Comparison of ENCODE assay signal across 12 mouse cellular contexts in genomic region chr7:64185203-64185931, GRCm38 (mm10). TPM values are rescaled to one million over a fixed set of nuclear protein-coding genes. Genes with fewer than 3 reads are reported as not detected.
A peak's percentile ranks its signal among the peaks of the same experiment; 100 is the strongest.
DNase-seq lines count a peak whose midpoint lies in the region; ATAC-seq and TF ChIP-seq lines count a peak whose summit lies in the region.
"Had no signal": no experiment of that assay in that cellular context is flagged by ENCODE, and none has a peak within 500 bp of the region (broad histone marks: within the 10 kb centered on the region; RNA-seq: fewer than 3 reads in every experiment).

No protein-coding gene starts in this region.

- 28% methylated on average over 10 of the region's 10 CpGs for WGBS in forebrain, embryonic 16.5 days
- 32% methylated on average over 10 of the region's 10 CpGs for WGBS in midbrain, postnatal 0 days

- H3K27me3 ChIP-seq in forebrain, embryonic 16.5 days (replicated peaks; ENCODE audit: control insufficient read depth, insufficient read depth, low read length), result no peaks in the 10 kb centered on the region
- H3K27me3 ChIP-seq in midbrain, postnatal 0 days (ENCODE audit: insufficient read depth, low read length), result no peaks in the 10 kb centered on the region
- H3K27me3 ChIP-seq: lung, embryonic 15.5 days; neural tube, embryonic 13.5 days; stomach, embryonic 15.5 days had no signal

- TF ChIP-seq CTCF in midbrain, postnatal 0 days (IDR thresholded peaks at IDR 0.05), result no peak

- H3K36me3 ChIP-seq in forebrain, embryonic 16.5 days (ENCODE audit: control insufficient read depth, insufficient read depth), result no peaks in the 10 kb centered on the region
- no peaks in the 10 kb centered on the region for H3K36me3 ChIP-seq in midbrain, postnatal 0 days (ENCODE audit: insufficient read depth, low read length)
- H3K36me3 ChIP-seq: lung, embryonic 15.5 days; neural tube, embryonic 13.5 days; stomach, embryonic 15.5 days had no signal

- H3K4me2 ChIP-seq in forebrain, embryonic 16.5 days (ENCODE audit: low read length), result no peak overlapping the region
- no peak overlapping the region for H3K4me2 ChIP-seq in midbrain, postnatal 0 days (ENCODE audit: low read depth, low read length, poor library complexity, severe bottlenecking)
- H3K4me2 ChIP-seq: lung, embryonic 15.5 days; neural tube, embryonic 13.5 days; stomach, embryonic 15.5 days had no signal

- peaks cover 6% of the 10 kb centered on the region for H3K4me1 ChIP-seq in forebrain, embryonic 16.5 days (replicated peaks; ENCODE audit: control insufficient read depth, insufficient read depth, low read length)
- no peaks in the 10 kb centered on the region for H3K4me1 ChIP-seq in midbrain, postnatal 0 days (ENCODE audit: insufficient read depth, low read length)
- H3K4me1 ChIP-seq: lung, embryonic 15.5 days; stomach, embryonic 15.5 days had no signal

- H3K9ac ChIP-seq in forebrain, embryonic 16.5 days (replicated peaks; ENCODE audit: low read depth, low read length), result no peak overlapping the region
- H3K9ac ChIP-seq in midbrain, postnatal 0 days (replicated peaks; ENCODE audit: low read length, poor library complexity, severe bottlenecking), result no peak overlapping the region
- H3K9ac ChIP-seq: lung, embryonic 15.5 days; neural tube, embryonic 13.5 days; stomach, embryonic 15.5 days had no signal

- peak; percentile 75 for ATAC-seq in CD4-positive, CD25-positive, alpha-beta regulatory T cell, adult 4 months
- peak; percentile 73 for ATAC-seq in forebrain, embryonic 16.5 days
- peak; percentile 44; the same call in 1 of the 2 replicates for ATAC-seq in midbrain, postnatal 0 days (ENCODE audit: low FRiP score)

- H3K4me3 ChIP-seq in forebrain, embryonic 16.5 days (replicated peaks; ENCODE audit: low read length), result no peak overlapping the region
- H3K4me3 ChIP-seq in midbrain, postnatal 0 days (ENCODE audit: low read depth, low read length), result no peak overlapping the region
- H3K4me3 ChIP-seq: lung, embryonic 15.5 days; neural tube, embryonic 13.5 days; stomach, embryonic 15.5 days had no signal

- intact Hi-C loops in gastrocnemius, postnatal 36 days (cut with DNase I), result no loop called here

- DNase-seq in T-cell, adult 2 months (ENCODE audit: low spot score), result peak; percentile 79
- DNase-seq in midbrain, postnatal 0 days (ENCODE audit: low spot score), result no peak
- no peak for DNase-seq in adrenal gland, postnatal 4 days (ENCODE audit: low spot score in 2 of 2)
- DNase-seq in gastrocnemius, postnatal 36 days, result no peak
- DNase-seq in ovary, postnatal 36 days (ENCODE audit: low spot score), result no peak
- DNase-seq: kidney, adult 11 months had no signal

- no peaks in the 10 kb centered on the region for H3K9me3 ChIP-seq in forebrain, embryonic 16.5 days (ENCODE audit: control insufficient read depth, low read length)
- H3K9me3 ChIP-seq in midbrain, postnatal 0 days (ENCODE audit: low read length), result no peaks in the 10 kb centered on the region
- H3K9me3 ChIP-seq: lung, embryonic 15.5 days; neural tube, embryonic 13.5 days; stomach, embryonic 15.5 days had no signal

- no peak overlapping the region for H3K27ac ChIP-seq in forebrain, embryonic 16.5 days (ENCODE audit: low read length)
- H3K27ac ChIP-seq in midbrain, postnatal 0 days (ENCODE audit: low read depth, low read length), result no peak overlapping the region
- H3K27ac ChIP-seq: lung, embryonic 15.5 days; neural tube, embryonic 13.5 days; stomach, embryonic 15.5 days had no signal

RNA-seq across cellular contexts. Expression of gene Trpm1, which starts 31.7 kb away (rescaled TPM):
- 1 to 10 TPM; 9.7 to 9.9 TPM for polyA plus RNA-seq in CD4-positive, CD25-positive, alpha-beta regulatory T cell, adult 4 months (2017; shearing (Covaris generic))
- 0.08 and 0.53 TPM in 2 replicates for polyA plus RNA-seq in forebrain, embryonic 16.5 days (2015; fragmentation: Nextera tagmentation; extraction: Ambion mirVana)
- 0.14 and 0.16 TPM in 2 replicates for total RNA-seq in midbrain, postnatal 0 days (2014; rRNA removed)
- 0.18 and 0.63 TPM in 2 replicates for polyA plus RNA-seq in midbrain, postnatal 0 days (2015; fragmentation: Nextera tagmentation; extraction: Ambion mirVana)
- not detected for total RNA-seq in adrenal gland, postnatal 4 days (2021)
- total RNA-seq in gastrocnemius, postnatal 36 days (2021), result under 1 TPM; 0.47 to 0.56 TPM
- total RNA-seq: MEL had no signal
- polyA plus RNA-seq: lung, embryonic 15.5 days; neural tube, embryonic 13.5 days had no signal
